Mouse (Mus musculus) embryo, embryonic 11 days (tissue): ENCODE measurements around the gene Ugt1a6a.
"Not testable (repeated sequence)": the region's sequence is repeated elsewhere in the genome, so short reads cannot be mapped to it uniquely, and the experiment has no call there.

Experiments used
- DNase-seq: peaks from one replicate; pipeline ENCODE4 v3.0.0-alpha.2; 2015

The Ugt1a6a gene

GRCm38 (mm10) chr1:88213061-88213460 lies 78.5 kb downstream of the Ugt1a6a start:
- peak; percentile 1 for DNase-seq

- peak; percentile 2 for DNase-seq
These were observed 79.3 kb downstream of the Ugt1a6a start for GRCm38 (mm10) chr1:88213766-88214461.

DNA sequence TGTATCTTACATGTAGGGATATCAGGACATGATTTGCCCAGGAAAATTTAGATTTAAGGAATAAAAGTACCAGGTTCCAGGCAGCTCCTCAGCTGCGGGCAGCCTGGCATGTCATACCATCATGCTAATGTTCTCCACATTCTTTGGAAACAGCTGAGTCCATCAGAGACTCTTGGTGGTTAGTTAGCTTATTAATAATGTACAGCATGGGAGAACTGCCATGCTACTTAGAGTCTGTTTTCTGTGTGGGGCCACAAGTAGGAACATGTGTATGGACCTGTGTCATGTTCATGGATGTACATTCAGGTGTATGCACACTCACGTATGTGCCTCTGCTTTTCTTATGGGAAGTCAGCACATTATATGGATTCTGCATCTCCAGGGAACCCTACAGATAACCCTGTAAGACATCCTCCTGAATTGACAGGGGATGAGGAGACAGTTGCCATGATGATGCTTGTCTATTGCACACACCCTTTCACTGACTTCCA lies 79.9 kb downstream of the Ugt1a6a start:
- peak; percentile 2 for DNase-seq

DNA sequence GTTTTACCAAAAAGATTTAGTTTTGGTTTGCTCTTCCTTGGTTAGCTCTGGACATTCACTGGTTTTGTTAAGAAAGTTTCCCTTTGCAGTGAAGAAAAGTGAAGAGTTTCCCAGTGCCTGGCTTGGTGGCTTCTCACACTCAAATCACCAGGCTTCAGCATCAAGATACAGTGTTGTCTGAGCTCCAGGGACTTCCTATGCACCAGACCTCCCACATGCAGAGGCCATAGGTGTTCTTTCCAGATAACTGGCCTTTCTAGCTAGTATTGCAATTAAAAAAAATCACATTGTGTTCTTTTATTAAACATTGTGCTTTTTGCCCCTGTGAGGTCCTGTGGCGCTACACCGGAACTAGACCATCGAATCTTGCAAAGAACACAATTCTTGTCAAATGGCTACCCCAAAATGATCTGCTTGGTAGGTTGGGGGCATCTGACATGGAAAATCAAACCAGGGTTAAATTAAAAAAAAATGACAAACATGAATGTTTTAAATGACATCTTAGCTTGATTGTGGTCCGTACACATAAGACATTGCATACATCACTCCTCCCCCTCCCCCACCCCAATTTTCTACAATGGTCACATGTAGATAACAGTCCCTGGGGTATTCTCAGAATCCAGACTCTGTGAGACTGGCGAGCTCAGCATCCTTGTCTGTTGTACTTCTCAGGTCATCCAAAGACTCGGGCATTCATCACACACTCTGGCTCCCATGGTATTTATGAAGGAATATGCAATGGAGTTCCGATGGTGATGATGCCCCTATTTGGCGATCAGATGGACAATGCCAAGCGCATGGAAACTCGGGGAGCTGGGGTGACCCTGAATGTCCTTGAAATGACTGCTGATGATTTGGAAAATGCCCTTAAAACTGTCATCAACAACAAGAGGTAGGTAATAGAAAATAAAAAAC lies 81.1 kb downstream of the Ugt1a6a start:
- DNase-seq, result peak; percentile 7

DNA sequence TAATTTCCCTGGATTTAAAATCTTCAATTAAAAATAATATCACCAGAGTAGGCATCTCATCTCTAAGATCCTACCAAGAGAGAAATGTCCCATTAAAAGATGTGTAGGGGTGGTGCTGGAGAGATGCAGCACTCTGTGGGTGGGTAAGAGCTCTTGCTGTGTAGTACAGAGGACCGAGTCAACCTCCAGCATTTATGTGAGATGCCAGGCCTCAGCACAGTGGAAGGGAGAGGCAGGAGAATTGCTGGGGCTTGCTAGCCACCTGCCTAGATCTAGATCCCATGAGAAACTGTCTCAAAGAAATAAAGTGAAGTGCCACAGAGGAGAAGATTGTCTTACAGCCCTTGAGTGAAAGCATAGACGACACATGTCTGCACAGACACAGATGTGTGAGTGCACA lies 81.9 kb downstream of the Ugt1a6a start:
- DNase-seq, result peak; percentile 1

DNA sequence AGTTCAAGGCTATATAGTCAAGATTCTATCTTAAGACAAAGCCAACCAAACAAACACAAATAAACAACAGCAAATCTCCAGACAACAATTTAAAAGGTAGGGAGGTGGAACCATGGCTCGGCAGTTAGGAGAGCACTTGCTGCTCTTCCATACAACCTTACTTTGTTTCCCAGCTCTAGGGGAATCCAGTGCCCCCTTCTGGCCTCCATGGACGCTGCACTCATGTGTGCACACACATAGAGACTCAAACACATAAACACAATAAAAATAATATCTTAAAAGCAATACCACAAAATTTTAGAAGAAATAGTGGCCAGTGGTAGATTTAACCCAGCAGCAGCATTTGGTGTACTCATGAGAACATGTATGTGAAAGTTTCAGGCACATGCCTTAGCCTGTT lies 82.5 kb downstream of the Ugt1a6a start:
- peak; percentile 1 for DNase-seq

DNA sequence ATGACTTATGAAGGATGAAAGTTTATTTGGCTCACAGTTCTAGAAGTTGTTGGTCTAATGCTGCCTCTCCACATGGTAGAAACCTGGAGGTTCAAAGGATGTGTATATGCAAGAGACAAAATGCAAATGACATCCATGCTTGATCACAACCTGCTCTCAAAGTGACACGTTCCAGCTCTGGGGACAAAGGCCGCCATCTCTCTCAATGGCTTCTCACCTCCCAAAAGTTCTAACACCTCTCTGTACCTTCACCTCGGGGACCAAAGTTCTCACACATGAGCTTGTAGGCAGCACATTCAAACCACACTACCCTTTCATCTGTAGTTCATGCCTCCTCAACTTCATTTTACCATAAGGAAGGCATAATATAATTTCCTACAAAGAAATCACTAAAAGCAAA lies 83.0 kb downstream of the Ugt1a6a start:
- peak; percentile 2 for DNase-seq

GRCm38 (mm10) chr1:88218051-88218450 lies 83.4 kb downstream of the Ugt1a6a start:
- peak; percentile 1 for DNase-seq

DNA sequence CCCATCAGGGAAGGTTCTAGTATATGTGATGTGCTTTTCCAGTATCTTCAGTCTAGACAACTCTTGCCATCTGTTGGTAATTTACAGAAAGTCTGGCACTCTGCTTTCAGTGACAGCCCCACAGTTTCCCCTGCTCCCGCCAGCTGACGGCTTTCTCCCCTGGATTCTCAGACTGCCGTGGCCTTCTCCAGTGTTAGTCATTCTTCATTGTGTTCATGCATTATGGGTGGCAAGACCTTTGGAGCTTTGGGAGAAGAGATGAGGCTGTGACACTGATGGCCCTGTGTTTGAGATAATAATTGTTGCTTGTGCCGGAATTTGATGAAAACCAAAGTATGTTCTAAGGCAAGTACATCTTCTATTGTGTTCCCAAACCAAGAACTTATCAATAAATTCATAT lies 84.0 kb downstream of the Ugt1a6a start:
- DNase-seq, result no peak

GRCm38 (mm10) chr1:88219054-88219453 lies 84.4 kb downstream of the Ugt1a6a start:
- no peak for DNase-seq

DNA sequence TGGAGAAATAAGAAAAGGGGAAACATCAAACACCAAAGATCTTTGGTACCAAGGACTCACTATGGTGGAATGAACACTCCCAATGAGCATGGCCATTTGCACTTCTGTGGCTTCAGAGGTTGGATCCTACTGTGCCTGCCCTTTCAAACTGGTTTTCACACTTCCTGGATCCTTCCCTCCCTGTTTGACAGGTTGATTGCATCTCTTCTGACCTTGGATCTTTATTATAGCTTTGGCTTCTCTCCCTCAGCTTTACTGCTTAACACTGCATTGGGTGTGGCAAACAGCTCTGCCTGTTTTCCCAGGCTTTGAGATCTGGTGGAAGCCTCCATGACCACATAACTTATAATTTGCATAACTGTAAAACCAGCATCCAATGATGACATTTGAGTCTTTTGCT lies 85.7 kb downstream of the Ugt1a6a start:
- no peak for DNase-seq

GRCm38 (mm10) chr1:88222216-88222615 lies 87.6 kb downstream of the Ugt1a6a start:
- no peak for DNase-seq

GRCm38 (mm10) chr1:88223011-88223515 lies 88.5 kb downstream of the Ugt1a6a start:
- not testable (repeated sequence) for DNase-seq

GRCm38 (mm10) chr1:88223591-88223990 lies 89.0 kb downstream of the Ugt1a6a start:
- DNase-seq, result no peak

GRCm38 (mm10) chr1:88224029-88224776 lies 89.6 kb downstream of the Ugt1a6a start:
- no peak for DNase-seq

DNA sequence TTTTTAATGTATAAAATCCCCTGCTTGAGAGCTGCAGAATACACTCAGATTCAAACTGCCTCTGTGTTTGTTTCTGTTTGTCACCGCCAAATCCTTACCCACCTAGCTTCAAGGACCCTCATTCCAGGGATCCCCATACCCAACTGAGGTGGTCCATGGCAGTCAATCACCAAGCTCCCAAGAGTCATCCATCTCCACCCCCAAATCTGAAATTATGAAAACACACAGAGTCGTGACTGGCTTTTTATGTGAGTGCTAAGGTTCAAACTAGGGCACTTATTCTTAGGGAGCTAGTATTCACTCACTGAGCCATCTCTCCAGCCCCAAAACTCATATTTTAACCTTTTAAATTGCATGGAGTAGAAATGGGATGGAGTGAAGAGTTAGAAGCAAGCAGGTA lies 90.7 kb downstream of the Ugt1a6a start:
- DNase-seq, result not testable (repeated sequence)

DNA sequence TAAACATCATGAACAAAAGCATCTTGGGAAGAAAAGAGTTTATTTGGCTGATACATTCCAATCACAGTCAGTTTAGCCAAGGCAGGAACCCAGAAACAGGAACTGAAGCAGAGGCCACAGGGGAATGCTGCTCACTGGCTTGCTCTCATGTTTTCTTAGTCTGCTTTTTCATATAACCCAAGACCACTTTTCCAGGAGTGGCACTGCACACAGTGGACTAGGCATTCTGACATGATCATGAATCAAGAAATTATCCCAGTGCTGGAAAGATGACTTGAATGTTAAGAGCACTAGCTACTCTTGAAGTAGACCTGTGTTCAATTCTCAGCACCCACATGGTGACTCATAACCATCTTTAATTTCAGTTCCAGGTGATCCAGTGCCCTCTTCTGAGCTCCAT lies 91.1 kb downstream of the Ugt1a6a start:
- no peak for DNase-seq

GRCm38 (mm10) chr1:88226670-88227379 lies 92.2 kb downstream of the Ugt1a6a start, which contains the start of gene Mroh2a:
TSS of gene Mroh2a (plus strand) at chr1:88226986.
- DNase-seq, result no peak

DNA sequence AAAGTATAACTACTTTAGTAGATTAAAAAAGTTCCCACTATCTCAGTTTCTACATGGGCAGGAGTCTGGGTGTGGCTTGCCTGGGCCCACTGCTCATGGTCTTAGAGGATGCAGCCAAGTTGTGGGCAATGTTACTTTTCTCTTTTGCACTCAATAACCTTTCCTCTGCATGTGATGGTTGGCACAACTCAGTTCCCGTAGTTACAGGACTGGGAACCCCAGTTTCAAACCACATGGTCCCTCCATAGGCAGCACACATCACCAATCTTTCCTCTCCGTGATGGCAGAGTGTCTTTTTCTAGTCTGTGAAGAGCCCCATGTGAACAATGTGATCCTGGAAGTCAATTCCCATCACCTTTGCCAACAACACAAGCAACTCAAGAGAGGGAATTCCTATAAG lies 92.9 kb downstream of the Ugt1a6a start:
- no peak for DNase-seq

- DNase-seq, result no peak
These were observed 93.5 kb downstream of the Ugt1a6a start for GRCm38 (mm10) chr1:88228121-88228520.

GRCm38 (mm10) chr1:88229566-88229965 lies 95.0 kb downstream of the Ugt1a6a start:
- no peak for DNase-seq

GRCm38 (mm10) chr1:88229986-88230385 lies 95.4 kb downstream of the Ugt1a6a start:
- no peak for DNase-seq
